Mouse (Mus musculus) urinary bladder, adult 18-20 months (tissue): Measurements from ENCODE around the gene Vps36.

Source experiments
- DNase-seq, 2 experiments: peaks; one replicate each; pipeline ENCODE4 v3.0.0; 2022; ENCODE audit warnings: low spot score in 2 of 2, mixed read lengths in 2 of 2

The Vps36 gene

DNA sequence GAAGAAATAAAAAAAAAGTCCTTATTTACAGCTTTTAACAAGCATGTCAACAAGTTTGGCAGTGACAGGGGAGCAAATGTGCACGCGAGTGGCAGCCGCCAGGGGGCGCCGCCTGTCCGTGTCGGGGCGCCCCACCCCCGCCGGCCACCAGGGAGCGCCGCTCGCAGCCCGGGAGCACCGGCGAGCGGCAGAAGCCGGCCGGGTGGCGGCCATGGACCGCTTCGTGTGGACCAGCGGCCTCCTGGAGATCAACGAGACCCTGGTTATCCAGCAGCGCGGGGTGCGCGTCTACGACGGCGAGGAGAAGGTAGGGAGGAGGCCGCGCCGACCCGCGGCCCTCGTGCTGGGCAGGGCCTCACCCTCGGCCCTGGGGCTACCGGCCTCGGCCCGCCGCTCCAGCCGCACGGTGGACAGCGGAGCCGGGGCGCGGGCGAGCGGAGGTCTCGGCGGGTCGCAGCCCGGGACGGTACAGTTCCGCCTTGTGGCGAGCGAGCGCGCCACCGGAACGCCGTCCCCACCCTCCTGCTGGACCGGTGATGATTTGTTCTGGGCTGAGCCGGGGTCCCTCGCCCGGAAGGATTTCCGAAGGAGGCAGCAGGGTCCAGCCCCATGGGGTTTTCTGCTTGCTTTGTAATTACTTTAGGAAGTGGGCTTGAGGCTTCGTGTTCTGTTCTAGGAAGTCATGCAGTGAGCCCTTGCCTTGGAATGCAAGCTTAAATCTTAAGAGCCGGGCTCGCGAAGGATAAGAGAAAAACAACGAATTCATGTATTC, at the start of gene Vps36:
Gene Vps36 (plus strand): TSS at position 150 of the 772 bp plus-strand sequence.
- DNase-seq, result peak; percentile 79 to 86

DNA sequence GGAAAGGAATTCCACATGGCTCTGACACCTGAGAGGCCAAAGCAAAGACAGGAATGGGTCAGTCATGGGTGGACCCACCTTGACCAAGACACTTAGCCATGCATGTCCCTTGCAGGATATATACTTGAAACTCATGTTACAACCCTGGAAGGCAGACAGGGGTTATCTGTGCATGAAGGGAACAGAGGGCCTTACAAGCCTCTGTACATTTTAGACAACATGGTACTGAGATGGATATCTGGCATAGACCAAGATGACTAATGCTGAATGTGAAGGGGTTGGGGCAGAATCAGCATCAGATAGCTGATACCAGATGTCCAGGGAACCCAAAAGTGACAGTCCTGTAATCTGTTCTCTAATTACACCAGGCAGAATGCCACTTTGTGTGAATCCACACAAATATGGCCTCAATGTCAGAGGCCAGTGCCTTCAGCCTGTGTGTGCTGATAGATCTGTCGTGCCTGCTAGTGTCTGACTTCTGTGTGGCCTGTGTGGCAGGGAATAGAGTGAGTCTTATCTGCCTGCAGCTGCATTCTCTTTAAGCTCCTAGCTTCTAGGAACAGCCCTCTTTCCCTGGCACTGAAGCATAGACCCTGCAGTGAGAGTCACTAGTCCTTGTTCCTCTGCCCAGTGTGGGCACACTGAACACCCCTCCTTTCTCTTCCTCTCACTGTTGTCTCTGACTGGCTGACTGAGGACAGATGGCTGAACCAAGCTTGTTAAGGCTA, 48.7 kb upstream of the Vps36 start:
- DNase-seq, result no peak

DNA sequence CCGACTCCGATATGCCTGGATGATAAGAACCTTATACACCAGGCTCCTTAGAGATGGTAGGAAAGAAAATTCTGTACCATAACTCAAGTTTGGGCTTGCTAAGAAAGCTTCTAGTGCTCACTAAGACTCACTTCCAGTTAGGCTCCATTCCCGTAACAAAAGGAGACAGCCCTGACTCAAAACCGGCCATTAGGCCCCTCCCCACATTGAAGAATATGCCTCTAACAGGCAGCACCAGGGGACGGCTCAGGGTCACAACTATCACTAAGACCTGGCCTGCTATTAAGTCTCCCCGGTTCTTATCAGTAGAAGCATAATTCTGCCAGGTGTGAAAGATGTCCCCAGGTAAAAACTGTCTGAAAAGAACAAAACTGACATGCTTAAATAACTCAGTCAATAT, 46.8 kb upstream of the Vps36 start:
- no peak for DNase-seq

DNA sequence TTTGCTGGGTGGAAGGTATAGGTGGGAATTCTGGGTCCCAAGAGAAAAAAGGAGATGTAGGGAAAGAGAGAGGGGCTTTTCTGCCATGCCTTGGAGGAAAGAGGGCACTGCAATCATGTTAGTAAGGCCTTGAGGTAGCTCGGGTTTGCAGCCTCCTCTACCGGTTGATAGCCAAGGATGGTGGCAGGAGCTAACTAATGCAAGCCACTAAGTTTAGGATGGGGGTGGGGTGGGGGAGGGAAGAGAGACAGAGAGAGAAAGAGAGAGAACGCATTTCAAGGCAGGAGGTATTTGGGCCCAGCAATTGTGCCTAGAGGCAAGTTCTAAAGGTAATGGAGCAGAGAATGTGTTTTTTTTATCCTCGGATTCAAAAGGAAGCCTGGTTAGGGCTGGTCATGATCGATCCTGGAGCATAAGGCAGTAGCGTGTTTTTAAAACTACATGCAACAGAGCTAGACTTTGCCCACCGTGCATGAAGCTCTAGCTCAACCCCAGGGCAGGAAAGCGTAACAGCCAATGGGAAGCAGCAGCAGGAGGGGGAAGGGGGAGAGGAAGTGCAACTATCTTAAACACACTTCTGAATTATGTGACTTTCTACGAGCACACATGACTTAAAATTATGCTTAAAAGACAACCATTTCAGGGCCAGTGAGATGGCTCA, 44.8 kb upstream of the Vps36 start:
- no peak for DNase-seq

DNA sequence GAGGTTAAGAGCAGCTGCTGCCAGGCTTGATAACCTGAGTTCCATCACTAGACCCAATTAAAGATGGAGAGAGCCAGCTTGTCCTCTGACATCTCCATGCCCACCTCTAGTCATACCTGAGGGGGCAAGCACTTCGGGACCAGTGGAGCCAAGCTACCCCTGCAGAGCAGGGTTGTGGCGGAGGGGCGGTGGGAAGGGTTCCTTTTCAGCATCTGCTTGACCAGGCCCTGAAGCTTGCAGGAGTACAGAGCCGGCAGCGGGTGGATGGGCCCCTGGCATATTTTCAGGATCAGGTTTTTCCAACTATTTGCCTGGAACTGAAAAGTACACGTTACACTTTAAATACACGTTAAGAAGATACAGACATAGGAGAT, 44.3 kb upstream of the Vps36 start:
- no peak for DNase-seq

DNA sequence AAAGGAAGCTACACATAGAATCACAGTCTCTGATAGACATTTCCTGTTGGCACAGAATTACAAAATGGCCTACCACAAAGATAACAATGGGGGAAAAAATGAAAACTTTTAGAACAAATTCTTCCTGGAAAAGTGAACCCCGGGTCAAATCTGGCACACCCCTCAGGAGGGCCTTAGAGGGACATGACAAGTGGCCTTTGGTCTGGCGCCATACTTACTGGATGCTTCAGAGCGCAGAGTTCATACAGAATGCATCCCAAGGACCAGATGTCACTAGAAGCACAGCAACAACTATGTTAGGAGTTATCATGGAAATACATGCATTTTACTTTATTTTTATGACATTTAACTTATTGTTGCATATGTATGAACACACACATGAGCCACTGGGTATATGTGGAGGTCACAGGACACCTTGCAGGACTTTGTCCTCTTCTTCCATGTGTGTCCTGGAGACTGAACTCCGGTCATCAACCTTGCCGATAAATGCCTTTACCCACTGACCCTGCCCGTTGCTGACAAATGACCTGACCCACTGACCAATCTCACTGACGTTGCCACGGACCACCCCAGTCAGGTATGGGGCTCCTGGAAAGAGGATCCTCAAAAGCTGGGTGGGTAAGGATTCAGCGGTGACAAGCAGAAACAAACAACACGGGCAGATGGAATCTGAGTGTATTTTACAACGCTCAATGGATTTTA, 42.8 kb upstream of the Vps36 start:
- DNase-seq, result no peak

DNA sequence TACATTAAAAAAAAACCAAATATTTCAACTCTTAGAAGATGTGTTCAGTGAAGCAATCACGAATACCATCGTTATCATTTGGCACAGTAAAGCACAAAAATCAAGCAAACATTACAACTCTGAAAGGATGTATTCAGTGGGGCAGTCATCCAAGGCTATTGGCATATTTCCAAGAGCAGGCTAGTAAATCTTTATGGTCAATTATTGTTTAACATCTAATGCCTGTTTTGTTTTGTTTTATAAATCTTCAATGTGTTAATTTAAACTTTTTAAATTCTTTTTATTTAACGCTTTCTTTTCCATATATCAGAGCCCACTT, 42.3 kb upstream of the Vps36 start:
- no peak for DNase-seq

DNA sequence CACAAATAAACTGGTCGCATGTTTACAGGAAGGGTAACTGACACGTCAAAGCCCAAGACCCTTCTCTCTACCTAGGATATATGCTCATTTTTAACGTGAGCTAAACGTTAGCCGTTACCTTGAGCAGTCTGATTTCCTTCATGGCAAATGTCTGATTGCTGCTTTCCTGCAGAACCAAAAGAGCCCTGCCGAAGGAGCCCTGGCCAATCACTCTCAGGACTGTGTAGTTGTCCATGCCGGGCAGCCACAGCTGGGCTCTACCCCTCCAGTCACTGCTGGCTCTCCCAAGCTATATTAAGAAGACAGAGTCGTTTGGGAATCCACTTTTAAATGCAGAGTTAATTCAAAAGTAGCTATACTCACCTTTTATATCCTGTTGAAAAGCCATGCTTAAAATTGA, 30.4 kb upstream of the Vps36 start:
- no peak for DNase-seq

DNA sequence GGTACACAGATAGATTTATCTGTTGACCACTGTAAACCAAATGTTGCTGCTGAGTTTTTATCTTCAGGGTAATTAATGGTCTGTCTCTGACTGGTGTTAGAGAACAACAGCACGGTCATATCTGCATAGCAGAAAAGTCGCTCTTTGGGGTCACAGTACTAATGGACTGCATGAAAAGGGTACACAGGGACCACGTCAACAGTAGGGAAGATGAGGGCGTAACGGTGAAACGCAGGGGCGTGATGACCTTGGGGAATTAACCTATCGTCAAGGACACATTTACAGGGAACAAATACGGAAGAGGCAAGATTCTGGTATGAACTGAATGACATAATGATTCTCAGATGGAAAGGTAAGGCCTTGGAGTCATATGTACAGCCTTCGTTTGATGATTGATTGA, 28.2 kb upstream of the Vps36 start:
- no peak for DNase-seq

DNA sequence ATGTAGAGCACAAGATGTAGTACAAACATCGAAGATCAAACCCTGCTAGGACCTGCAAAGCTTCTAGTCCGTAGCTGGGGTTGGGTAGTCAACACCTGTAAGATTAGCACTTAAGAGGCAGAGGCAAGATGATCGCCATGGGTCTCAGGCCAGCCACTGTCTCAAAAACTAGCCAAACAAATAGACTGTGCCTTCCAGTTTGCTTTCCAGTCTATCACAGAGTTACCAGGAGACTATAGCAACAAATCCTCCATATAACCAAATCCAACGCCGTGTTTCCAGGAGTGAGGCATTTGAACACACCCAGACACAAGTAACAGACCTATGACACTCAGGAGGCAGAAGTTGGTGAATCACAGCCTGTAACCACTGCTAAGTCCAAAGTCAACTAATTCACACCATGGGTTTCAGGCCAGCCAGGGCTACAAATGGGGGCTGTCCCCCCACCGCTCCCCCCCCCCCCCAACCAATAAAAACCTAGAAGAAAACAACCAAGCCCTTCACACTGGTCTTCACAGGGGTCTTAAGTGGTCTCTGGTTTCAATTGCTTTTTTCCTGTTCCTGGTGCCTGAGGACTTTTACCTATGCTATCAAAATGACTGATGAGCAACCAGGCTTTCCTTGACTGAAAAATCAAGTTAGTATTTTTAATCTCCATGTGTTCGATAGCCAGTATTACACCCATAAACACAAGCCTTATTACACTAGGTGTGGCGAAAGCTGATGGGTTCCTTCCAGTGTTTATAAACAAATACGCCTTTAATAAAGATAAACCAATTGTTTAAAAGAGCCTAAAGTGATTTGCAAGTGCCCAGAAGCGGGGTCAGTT, 27.1 kb upstream of the Vps36 start:
- DNase-seq, result no peak

DNA sequence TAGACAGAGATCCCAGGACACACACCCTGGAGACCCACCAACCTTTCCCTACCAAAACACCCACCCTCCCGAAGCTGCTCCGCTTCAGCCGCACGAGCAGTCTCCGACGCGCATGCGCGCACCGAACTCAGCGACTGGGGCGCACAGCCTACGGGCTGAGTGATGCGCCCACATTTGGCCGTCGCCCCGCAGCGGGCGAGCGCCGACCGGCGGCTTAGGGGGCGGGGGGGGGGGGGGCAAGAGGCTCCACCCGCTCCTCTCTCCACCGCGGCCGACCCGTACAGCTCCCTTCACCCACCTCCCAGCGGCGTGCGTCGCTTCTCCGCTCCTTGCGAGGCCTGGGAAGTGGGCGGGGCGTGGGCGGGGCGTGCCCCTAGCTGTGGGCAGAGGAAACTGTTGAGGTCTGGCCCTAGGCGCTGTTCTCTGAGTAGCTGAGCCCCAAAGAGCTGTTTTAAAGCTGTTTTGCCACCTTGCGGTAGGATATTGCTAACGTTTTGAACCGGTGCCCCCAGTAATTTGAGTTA, 26.5 kb upstream of the Vps36 start, which contains the start of gene Nek3:
Gene Nek3 (minus strand): TSS at position 356 of the 524 bp plus-strand sequence.
- DNase-seq, result peak; percentile 55 to 68

DNA sequence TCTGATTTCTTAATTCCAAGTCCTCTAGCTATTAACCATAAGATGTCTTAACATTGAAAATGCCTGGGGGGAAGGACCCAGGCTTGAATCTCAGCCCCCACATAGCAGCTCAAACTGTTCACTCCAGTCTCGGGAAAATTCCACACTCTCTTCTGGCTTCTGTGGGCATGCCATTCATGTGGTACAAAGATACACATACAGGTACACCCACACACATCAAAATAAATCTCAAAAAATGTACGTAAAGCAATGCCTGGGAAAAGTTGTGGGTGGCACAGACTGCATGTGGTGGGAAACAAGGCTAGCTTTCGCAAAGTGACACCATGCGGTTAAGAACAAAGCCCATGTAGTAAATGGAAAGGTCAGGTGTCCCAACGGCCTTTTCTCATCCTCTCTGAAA, 23.4 kb upstream of the Vps36 start:
- DNase-seq, result no peak

DNA sequence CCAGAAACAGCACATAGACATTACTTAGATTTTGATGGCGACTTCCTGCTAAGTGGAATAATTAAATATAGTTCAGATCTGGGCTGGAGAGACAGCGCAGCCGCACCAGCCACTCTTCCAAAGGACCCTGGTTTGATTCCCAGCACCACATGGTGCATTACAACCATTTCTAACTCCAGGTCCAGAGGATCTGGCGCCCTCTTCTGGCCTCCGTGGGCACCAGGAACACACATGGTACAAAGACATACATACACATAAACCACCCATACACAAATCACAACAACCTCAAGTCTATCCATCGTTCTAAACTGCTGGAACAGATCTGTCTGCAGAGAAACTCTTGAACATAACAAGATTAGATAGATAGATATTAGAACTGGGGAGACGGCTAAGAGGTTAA, 16.6 kb upstream of the Vps36 start:
- DNase-seq, result no peak

DNA sequence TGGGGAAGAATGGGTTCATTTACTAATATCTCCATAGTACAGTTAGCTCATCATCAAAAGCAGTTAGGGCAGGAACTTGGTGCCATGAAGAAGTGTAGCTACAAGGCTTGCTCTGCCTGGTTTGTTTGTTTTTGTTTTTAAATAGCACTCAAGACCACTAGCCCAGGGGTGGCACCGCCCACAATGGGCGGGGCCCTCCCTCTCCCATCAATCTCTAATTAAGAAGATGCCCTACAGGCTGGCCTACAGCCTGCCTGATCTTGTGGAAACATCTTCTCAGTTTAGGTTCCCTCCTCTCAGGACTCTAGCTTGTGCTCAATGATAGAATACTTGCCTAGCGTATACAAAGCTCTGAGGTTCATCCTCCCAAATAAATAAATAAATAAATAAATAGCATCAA, 7.7 kb upstream of the Vps36 start:
- DNase-seq, result no peak

DNA sequence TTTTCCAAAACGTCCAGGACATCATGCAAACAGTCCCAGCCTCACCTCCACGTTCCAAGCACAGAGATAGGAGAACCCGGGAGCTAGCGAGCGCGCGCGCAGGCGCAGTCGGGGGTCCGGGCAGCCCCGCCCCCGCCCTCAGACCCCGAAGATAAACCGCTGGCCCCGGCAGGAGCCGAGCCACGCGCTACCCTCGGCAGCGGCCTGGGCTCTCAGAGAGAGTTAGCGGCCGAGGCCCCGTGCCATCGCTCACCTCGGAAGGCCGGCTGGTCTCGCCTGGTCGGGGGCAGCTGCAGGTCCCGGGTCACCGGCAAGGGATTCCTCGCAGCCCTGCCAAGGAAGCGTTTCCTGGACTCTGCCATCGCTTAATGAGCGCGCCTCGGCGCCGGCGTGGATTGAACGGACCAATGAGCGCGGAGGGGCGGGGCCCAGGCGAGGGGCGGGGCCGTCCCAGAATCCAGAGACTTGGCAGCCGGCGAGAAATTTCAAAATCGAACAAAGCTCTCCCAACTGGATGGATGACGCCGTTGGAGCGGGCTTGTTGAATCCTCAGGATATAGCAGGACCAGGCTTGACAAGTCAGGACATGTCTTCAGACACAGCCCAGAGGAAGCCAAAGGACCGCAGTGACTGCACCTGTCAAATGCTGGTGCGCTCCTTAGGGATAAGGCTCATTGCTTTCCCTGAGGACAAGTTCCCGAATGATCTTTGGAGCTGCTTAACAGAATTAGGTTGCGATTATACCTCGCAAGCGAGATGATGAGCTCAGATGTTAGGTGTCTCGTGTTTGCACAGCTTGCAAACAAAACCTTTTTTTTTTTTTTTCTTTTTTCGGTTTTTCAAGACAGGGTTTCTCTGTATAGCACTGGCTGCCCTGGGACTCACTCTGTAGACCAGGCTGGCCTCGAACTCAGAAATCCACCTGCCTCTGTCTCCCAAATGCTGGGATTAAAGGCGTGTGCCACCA, 6.9 kb upstream of the Vps36 start, which contains the start of gene Ckap2:
Gene Ckap2 (minus strand): TSS at position 389 of the 967 bp plus-strand sequence.
- DNase-seq, result peak; percentile 81

DNA sequence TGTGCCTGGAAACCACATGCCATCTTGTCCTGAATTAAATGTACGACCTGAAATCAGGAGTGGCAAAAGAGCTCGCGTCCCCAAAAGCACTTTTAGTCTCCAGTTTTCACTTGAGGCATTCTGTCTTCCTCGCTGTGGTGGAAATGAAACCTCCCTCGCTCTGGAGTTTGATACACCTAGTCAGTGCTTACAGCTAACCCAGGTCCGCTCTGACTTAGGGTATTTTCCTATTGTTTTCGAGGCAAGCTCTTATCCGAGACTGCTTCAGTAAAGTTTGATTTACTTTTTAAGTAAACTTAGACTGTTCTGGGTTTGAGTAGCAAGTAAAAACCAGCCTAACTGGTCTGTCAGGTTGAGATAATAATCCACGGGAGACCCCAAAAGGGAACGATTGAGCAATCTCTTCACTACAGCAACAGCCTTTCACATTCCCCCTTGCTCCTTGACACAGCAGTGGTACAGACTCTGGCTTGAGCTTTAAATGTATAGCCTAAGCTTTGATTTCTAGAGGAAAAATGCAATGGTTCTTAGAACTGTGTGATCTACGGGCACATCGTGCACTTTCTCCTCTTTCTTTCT, 912 bp downstream of the Vps36 start:
- DNase-seq, result peak; percentile 37 to 45

DNA sequence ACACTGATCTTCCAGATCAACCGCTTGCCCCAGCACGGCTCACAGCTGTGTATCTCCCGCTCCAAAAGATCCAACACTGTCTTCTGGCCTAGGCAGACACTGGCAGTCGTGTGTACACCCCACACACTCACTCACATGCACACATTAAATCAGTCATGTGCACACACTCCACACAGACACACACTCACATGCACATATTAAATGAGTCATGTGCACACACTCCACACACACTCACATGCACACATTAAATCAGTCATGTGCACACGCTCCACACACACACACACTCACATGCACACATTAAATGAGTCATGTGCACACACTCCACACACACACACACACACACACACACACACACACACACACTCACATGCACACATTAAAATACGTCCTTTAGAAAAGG, 5.3 kb downstream of the Vps36 start:
- DNase-seq, result no peak

DNA sequence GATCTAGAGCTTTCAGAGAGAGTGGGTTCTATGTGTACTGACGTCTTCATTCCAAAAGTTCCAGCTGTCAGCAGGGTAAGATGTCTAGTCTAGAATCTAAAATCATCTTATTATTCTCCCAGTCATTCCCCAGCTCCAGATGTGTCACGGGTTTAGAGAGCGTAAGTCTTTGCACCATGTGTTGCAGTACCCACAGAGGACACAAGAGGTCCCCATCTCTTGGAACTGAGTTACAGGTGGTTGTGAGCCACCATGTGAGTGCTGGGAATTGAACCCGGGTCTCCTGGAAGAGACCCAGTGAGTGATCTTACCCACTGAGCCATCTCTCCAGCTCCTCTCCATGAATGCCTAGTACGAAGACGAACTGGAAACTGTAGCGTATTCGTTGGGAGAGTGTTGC, 6.9 kb downstream of the Vps36 start:
- DNase-seq, result no peak

DNA sequence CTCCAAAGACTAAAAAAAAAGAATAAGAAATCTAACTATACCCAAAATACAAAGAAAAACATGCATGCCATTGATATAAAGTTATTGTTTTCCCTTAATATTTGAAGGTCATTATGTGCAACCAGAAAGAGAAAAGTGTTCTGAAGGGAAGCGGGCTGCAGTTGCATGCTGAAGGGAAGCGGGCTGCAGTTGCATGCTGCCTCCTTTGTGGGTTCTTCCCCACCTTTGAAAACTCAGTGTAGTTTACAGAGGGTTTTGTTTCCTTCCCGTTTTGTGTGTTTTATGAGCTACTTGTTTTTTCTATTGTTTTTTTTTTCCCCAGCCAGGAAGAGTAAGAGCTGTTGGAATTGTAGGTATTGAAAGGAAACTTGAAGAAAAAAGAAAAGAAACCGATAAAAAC, 14.9 kb downstream of the Vps36 start:
- DNase-seq, result no peak

DNA sequence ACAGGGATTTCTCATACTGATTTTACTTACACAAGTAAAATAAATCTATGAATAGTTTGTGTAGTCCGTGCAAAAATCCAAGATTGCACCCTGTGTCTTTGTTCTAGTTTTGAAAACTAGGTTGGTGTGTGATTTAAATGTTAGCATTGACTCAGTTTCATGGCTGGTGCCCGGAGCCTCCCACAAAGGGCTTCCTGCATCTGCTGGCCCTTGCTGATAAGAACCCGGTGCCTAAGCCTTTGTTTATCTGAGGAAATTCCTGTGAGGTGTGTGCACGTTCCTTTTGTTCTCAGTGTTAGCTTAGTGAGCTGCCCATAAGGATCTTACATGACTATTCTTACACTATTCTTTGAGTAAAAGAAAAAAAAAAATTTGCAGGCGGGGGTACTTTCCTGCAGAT, 16.4 kb downstream of the Vps36 start:
- peak in 1 of 2 experiments; percentile 28 for DNase-seq
